Mouse (Mus musculus) neural tube, embryonic 15.5 days (tissue): ENCODE results near the gene Fbxl5. TPM values are rescaled to one million over a fixed set of nuclear protein-coding genes. Genes with fewer than 3 reads are reported as not detected.

Experiments used
- ATAC-seq: fragments of 200-750 bp; cut with Nextera tagmentation; 2 replicates; pipeline ENCODE4 v1.8.0; 2017; ENCODE audit warnings: mild to moderate bottlenecking, moderate TSS enrichment, moderate library complexity; ENCODE audit not compliant: low FRiP score
- H3K27ac ChIP-seq: fragments of 300-500 bp; sonication (generic); replicated peaks from 2 replicates; pipeline ENCODE4 v1.5.1; 2015; ENCODE audit warnings: mild to moderate bottlenecking, inconsistent platforms
- H3K27me3 ChIP-seq: fragments of 300-500 bp; sonication (generic); replicated peaks from 2 replicates; pipeline ENCODE4 v1.6.1; 2015; ENCODE audit warnings: inconsistent platforms
- H3K36me3 ChIP-seq: fragments of 300-500 bp; sonication (generic); 2 replicates; pipeline ENCODE4 v1.6.1; 2015; ENCODE audit warnings: inconsistent platforms
- H3K4me1 ChIP-seq: fragments of 300-500 bp; sonication (generic); 2 replicates; pipeline ENCODE4 v1.6.1; 2015; ENCODE audit warnings: inconsistent platforms
- H3K4me2 ChIP-seq: fragments of 300-500 bp; sonication (generic); 2 replicates; pipeline ENCODE4 v1.6.1; 2015; ENCODE audit warnings: inconsistent platforms, mild to moderate bottlenecking, moderate library complexity
- H3K4me3 ChIP-seq: fragments of 300-500 bp; sonication (generic); replicated peaks from 2 replicates; pipeline ENCODE4 v1.5.1; 2015; ENCODE audit warnings: mild to moderate bottlenecking, inconsistent platforms
- H3K9ac ChIP-seq: fragments of 300-500 bp; sonication (generic); replicated peaks from 2 replicates; pipeline ENCODE4 v1.6.1; 2015; ENCODE audit warnings: mild to moderate bottlenecking, inconsistent platforms
- H3K9me3 ChIP-seq: fragments of 300-500 bp; sonication (generic); replicated peaks from 2 replicates; pipeline ENCODE4 v1.6.1; 2016; ENCODE audit warnings: inconsistent platforms
- WGBS: fragments of 180-500 bp; shearing (Covaris S2); methylation state at CpG from one replicate; pipeline ENCODE4 v1.1.7; 2015; ENCODE audit warnings: mixed read lengths; 5-methylcytosine and 5-hydroxymethylcytosine counted together
- polyA plus RNA-seq: library from polyadenylated mRNA; unstranded; fragments of >200 nt; fragmentation: Nextera tagmentation; extraction: Ambion mirVana; gene quantifications from 2 replicates; pipeline ENCODE4 v1.2.1, GENCODE M21; 2015

The Fbxl5 gene
- polyA plus RNA-seq, 1 experiment from 2014 or later, result 74.1 TPM

DNA sequence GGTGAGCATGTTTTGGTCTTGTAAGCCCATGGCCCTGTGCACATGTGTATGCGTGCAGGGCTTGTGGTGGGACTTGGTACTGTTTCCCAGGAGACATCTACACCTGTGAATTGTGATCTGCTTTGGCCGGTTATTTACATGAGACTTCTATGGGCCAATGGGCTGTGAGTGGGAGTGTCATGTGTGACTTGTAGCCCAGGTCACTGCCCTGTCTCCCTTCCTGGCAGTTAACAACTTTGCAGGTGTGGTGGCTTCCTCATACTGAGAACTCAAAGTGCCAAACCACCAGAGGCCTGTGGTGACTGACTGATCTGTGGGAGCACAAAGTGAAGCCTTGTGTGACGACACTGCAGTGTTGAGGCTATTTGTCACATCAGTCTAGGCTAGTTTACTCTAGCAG, 3.1 kb upstream of the Fbxl5 start:
- H3K27me3 ChIP-seq, result no peaks in the 10 kb centered on the region
- no peak overlapping the region for H3K4me3 ChIP-seq
- H3K9ac ChIP-seq, result no peak overlapping the region
- no peak overlapping the region for H3K27ac ChIP-seq
- H3K4me1 ChIP-seq, result no peaks in the 10 kb centered on the region
- no peaks in the 10 kb centered on the region for H3K36me3 ChIP-seq
- no peak overlapping the region for H3K4me2 ChIP-seq
- no peak for ATAC-seq
- WGBS, result 94% methylated on average over 3 of the region's 3 CpGs
- H3K9me3 ChIP-seq, result no peaks in the 10 kb centered on the region

DNA sequence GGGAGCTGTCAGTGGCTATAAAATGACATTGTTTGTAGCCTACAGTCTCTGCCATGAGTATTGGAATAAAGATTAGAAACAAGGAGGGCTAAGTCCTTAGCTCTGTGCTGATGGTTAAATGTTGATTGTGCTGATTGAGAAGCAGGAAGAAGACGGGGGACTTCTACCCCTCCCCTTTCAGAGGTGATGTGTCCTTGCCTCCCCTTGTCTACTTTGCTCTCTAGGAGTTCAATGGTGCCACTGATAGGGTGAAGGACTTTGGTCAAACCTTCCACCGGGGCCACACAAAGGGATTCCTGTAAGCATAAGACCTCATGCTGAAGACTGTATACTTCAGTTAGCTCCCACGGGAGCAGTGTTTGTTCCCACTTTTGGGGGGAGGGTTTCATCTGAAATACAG, 1.4 kb upstream of the Fbxl5 start:
- no peaks in the 10 kb centered on the region for H3K9me3 ChIP-seq
- no peaks in the 10 kb centered on the region for H3K27me3 ChIP-seq
- no peaks in the 10 kb centered on the region for H3K4me1 ChIP-seq
- no peak overlapping the region for H3K27ac ChIP-seq
- H3K36me3 ChIP-seq, result no peaks in the 10 kb centered on the region
- no peak overlapping the region for H3K4me2 ChIP-seq
- WGBS, result 84% methylated on average over 3 of the region's 3 CpGs
- H3K9ac ChIP-seq, result no peak overlapping the region
- ATAC-seq, result no peak
- no peak overlapping the region for H3K4me3 ChIP-seq

DNA sequence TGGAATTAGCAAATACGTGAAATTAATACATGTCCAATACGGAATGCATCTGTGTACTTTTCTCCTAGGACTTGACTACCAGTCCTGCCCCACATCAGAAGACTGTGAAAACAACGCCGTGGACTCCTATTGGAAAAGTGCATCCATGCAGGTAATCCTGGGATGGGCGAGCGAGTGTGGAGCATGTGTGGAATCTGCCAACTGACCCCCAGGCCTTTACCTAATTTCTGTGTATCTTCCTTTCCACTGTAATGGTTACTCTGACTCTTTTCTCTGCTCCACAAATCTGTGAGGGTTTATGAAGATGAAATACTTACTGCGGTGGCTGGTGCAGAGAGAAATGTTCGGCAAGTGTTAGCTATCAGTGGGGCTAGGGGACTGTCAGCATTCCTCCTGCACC, 761 bp upstream of the Fbxl5 start:
- H3K4me2 ChIP-seq, result no peak overlapping the region
- no peak overlapping the region for H3K9ac ChIP-seq
- ATAC-seq, result no peak
- no peaks in the 10 kb centered on the region for H3K27me3 ChIP-seq
- WGBS, result 87% methylated on average over 8 of the region's 8 CpGs
- no peak overlapping the region for H3K4me3 ChIP-seq
- no peaks in the 10 kb centered on the region for H3K9me3 ChIP-seq
- H3K36me3 ChIP-seq, result no peaks in the 10 kb centered on the region
- H3K4me1 ChIP-seq, result no peaks in the 10 kb centered on the region
- H3K27ac ChIP-seq, result no peak overlapping the region

DNA sequence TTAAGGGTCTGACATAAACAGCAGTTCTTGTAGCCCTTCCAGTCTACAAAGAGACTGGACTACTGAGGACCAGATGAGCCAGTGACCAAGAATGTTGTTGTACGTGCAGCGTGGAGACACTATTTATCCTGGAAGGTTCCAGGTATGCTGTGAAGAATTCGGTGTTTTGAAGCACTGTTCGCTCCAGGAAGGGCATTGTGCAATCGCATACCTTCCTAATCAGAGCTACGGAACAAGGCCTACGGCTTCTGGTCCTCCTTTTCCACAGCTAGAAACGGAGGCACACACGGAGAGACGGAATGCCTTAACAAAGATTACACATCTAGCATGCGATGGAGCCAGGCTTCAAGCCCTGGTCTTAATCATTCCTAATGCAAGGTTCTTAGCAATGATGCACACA, 653 bp downstream of the Fbxl5 start:
- 94% methylated on average over 11 of the region's 11 CpGs for WGBS
- Histone ChIP-seq H3K9me3 (no peaks in the 10 kb centered on the region), H3K27me3 (no peaks in the 10 kb centered on the region), H3K9ac (no peak overlapping the region), H3K4me1 (no peaks in the 10 kb centered on the region), H3K27ac (no peak overlapping the region), H3K4me3 (no peak overlapping the region), H3K4me2 (no peak overlapping the region), H3K36me3 (no peaks in the 10 kb centered on the region)
- no peak for ATAC-seq

DNA sequence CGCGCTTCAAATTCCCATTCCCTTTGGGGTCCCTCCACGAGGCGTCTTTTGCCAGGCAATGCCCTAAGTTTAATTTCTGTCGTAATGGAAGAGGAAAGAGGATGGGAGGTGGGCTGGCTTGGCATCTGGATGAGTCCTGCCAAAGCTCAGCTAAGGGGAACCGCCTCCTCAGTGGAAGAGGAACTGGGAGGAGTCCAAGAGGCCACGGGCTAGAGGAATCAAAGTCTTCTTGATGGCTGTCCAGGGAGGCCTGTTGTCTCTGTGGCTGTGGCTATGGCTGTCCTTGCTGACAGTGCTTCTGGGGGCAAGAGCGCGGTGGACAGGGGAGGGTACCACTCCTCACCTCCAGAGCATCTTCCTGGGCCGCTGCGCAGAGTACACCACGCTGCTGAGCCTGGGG, 2.7 kb downstream of the Fbxl5 start, which contains the start of gene Bst1:
Bst1 (plus strand) TSS at position 191 of the 400 bp plus-strand sequence.
- Histone ChIP-seq H3K4me2 (no peak within 1 kb of the TSS), H3K9me3 (no peaks in the 10 kb centered on the region), H3K27me3 (no peaks in the 10 kb centered on the region), H3K9ac (no peak within 1 kb of the TSS), H3K36me3 (no peaks in the 10 kb centered on the region), H3K4me1 (no peaks in the 10 kb centered on the region), H3K27ac (no peak within 1 kb of the TSS), H3K4me3 (no peak within 1 kb of the TSS)
- 57% methylated on average over 12 of the region's 12 CpGs for WGBS
- ATAC-seq, result no peak

DNA sequence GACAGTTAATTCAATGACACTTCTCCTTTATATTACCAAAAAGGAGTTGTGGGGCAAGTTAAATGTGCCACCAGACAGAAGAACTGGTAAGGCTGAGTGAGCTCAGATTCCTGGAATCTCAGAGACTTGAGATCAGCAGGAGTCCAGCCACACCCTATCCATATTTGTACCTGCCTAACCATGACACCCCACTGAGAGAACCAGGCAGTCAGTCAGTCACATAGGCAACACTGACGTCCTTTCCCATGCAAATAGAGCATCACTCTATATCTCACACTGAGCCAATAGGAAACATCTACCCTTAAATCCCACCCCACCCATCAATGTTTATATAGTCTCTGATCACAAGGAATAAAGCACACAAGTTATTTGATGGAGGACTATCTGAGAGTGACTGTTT, 5.7 kb downstream of the Fbxl5 start:
- no peak overlapping the region for H3K4me2 ChIP-seq
- 59% methylated on average over 1 of the region's 1 CpGs for WGBS
- no peak overlapping the region for H3K9ac ChIP-seq
- ATAC-seq, result no peak
- no peaks in the 10 kb centered on the region for H3K36me3 ChIP-seq
- H3K4me3 ChIP-seq, result no peak overlapping the region
- H3K27ac ChIP-seq, result no peak overlapping the region
- H3K27me3 ChIP-seq, result no peaks in the 10 kb centered on the region
- no peaks in the 10 kb centered on the region for H3K9me3 ChIP-seq
- no peaks in the 10 kb centered on the region for H3K4me1 ChIP-seq

DNA sequence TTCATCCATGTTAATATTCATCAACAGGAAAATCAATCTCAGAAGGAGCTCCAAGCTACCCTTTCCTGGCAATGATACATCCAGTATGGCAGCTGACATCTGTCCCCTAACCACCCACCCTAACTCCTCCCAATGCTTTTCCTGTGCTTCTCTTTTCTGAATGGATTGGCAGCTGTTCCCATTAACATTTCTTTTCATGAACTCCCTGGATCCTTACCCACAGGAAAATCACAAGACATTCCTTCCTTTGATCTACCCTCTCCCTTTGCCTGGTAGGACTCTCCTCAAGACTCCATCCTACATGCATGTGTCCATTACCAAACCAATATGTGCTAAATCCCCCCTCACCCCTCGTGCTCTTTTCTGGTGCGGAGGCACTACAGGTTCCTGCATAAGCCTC, 6.9 kb downstream of the Fbxl5 start:
- H3K9me3 ChIP-seq, result no peaks in the 10 kb centered on the region
- no peak for ATAC-seq
- no peak overlapping the region for H3K27ac ChIP-seq
- H3K36me3 ChIP-seq, result no peaks in the 10 kb centered on the region
- H3K4me1 ChIP-seq, result no peaks in the 10 kb centered on the region
- H3K4me3 ChIP-seq, result no peak overlapping the region
- H3K9ac ChIP-seq, result no peak overlapping the region
- no peaks in the 10 kb centered on the region for H3K27me3 ChIP-seq
- no peak overlapping the region for H3K4me2 ChIP-seq
- 77% methylated on average over 2 of the region's 2 CpGs for WGBS

DNA sequence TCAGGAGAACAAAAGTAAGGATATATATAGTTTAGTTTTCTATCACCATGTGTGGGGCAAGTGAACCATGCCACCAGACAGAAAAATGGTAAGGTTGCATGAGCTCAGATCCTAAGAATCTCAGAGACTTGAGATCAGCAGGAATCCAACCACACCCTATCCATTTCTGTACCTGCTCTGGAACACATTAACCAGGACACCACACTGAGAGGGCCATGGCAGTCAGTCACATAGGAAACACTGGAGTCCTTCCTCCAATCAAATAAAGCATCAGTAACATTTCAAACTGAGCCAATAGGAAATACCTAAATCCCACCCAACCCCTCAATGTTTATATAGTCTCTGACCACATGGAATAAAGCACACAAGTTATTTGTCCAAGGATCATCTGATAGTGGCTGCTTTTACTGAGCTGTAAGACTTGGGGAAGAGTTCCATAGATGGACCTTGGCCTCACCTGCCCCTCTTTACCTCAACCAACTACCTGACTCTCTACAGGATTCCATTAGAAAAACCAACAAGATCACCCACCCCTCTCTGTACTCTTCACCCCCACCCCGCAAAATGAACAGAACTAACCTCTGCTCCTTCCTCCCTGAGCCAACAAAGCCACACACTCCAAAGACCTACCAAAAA, 10.9 kb downstream of the Fbxl5 start:
- Histone ChIP-seq H3K4me3 (no peak overlapping the region), H3K27me3 (no peaks in the 10 kb centered on the region), H3K27ac (no peak overlapping the region), H3K9me3 (no peaks in the 10 kb centered on the region), H3K36me3 (no peaks in the 10 kb centered on the region), H3K4me1 (peaks cover 4% of the 10 kb centered on the region), H3K9ac (no peak overlapping the region), H3K4me2 (no peak overlapping the region)
- ATAC-seq, result no peak
- 96% methylated on average over 1 of the region's 1 CpGs for WGBS

DNA sequence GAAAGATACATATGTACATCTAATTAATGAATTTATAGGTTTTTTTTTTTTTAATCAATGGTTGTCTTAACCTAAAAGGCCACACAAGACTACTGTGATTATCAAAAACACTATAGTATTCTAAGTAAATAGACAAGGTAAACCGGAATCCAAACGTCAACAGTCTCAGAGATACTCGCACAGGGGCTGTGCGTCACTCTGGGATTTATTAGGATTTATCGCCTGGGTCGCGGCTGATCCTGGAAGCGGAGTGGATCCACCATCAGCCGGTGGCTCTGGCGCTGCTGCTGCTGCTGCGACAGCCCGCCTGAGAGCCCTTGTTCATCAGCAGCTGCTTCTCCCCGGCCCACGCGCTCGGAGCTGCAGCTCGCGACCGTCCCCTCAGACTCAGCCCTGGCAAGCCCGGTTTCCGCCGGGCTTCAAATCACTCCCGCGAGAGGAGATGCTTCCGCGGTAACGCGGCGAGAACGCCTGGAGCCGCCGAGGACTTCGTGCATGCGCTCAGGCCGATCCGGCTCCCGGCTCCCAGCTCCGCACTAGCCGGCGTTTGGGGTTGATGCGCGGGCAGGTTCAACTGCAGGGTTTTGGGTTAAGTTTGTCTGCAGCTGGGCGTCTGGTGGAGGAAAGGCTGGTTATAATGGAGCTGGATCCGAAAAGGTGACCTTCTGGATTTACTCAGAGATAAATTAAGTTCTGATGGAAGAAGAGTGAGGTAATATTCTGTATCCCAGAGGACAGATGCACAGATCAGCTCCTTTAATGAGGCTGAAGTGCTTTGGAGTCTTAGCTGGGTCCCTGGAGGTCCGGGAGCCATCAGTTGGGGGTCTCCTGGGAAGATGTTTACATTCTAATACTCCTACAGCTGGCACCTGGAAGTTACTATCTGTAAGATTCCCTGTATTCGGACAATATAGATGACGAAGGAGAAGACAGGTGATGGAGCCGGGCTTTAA, 13.4 kb downstream of the Fbxl5 start:
- WGBS, result 5% methylated on average over 48 of the region's 48 CpGs

DNA sequence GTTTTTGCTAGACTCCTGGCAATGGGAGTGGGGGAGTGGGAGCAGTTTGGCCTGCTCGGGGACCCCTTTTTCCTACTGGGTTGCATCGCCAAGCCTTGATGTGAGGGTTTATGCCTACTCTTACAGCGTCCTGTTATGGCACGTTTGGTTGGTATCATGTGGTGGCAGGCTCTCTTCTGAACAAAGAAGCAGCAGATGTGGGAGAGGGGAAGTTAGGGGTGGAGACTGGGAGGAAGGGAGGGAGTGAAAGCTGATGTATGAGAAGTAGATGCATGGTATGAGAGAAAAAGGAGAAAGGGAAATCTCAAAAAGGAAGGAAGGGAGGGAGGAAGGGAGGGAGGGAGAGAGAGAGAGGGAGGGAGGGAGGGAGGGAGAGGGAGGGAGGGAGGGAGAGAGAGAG, 14.5 kb downstream of the Fbxl5 start:
- ATAC-seq, result no peak
- Histone ChIP-seq H3K27me3 (no peaks in the 10 kb centered on the region), H3K4me2 (no peak overlapping the region), H3K9ac (no peak overlapping the region), H3K36me3 (no peaks in the 10 kb centered on the region), H3K27ac (no peak overlapping the region), H3K4me1 (peaks cover 4% of the 10 kb centered on the region), H3K4me3 (no peak overlapping the region), H3K9me3 (no peaks in the 10 kb centered on the region)
- 76% methylated on average over 4 of the region's 4 CpGs for WGBS

More for the DNA sequence above, 13.4 kb downstream of the Fbxl5 start:
- Histone ChIP-seq H3K9ac (peak overlapping the region; percentile 54), H3K27me3 (no peaks in the 10 kb centered on the region), H3K27ac (peak overlapping the region; percentile 83), H3K36me3 (no peaks in the 10 kb centered on the region), H3K9me3 (no peaks in the 10 kb centered on the region), H3K4me2 (peak overlapping the region; percentile 75), H3K4me1 (peaks cover 4% of the 10 kb centered on the region), H3K4me3 (peak overlapping the region; percentile 50)
- ATAC-seq, result peak; percentile 96

DNA sequence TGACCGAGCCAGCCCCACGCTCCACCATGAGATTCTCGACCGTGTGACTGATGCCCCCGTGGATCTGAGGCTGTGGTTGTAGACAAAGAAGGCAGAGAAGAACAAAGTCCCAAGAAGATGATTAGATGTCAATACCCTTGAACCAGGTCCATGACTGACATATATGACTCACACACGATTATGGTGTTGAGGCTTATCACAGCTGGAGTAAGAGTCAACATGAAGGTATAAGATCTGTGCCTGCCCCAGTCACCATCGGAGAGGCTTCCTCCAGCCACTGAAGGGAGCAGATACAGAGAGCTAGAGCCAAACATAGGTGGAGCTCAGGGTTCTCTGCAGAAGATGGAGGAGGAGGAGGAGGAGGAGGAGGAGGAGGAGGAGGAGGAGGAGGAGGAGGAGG, 15.1 kb downstream of the Fbxl5 start:
- Histone ChIP-seq H3K4me2 (no peak overlapping the region), H3K4me3 (no peak overlapping the region), H3K27ac (no peak overlapping the region), H3K9me3 (no peaks in the 10 kb centered on the region), H3K9ac (no peak overlapping the region), H3K4me1 (peaks cover 4% of the 10 kb centered on the region), H3K36me3 (no peaks in the 10 kb centered on the region), H3K27me3 (no peaks in the 10 kb centered on the region)
- 96% methylated on average over 7 of the region's 7 CpGs for WGBS
- no peak for ATAC-seq

DNA sequence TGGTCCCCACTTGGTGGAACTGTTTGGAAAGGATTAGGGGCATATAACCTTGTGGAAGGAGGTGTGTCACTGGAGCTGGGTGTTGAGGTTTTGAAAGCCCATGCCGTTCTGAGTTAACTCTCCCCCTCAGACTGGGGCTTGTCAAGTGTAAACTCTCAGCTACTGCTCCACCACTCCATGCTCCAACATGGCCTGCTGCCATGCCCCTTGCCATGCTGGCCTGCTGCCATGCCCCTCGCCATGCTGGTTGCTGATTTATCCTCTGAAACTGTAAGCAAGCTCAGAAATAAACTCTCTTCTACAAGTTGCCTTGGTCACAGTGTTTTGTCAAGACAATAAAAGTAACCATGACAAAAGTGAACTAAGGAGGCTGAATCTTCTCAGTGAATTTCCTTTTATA, 16.0 kb downstream of the Fbxl5 start:
- no peak for ATAC-seq
- H3K27ac ChIP-seq, result no peak overlapping the region
- H3K9me3 ChIP-seq, result no peaks in the 10 kb centered on the region

More for the DNA sequence above, 16.0 kb downstream of the Fbxl5 start:
- WGBS, result 71% methylated on average over 2 of the region's 2 CpGs
- H3K9ac ChIP-seq, result no peak overlapping the region
- no peak overlapping the region for H3K4me2 ChIP-seq
- H3K4me3 ChIP-seq, result no peak overlapping the region
- no peaks in the 10 kb centered on the region for H3K36me3 ChIP-seq
- peaks cover 4% of the 10 kb centered on the region for H3K4me1 ChIP-seq
- H3K27me3 ChIP-seq, result no peaks in the 10 kb centered on the region
